Mouse (Mus musculus) CH12.LX (cell line): ENCODE measurements around the gene Tex12. TPM values are rescaled to one million over a fixed set of nuclear protein-coding genes. Genes with fewer than 3 reads are reported as not detected.

Source experiments
- DNase-seq: peaks from one replicate; pipeline ENCODE4 v3.0.0-alpha.2; 2013; ENCODE audit errors: extremely low read depth
- H3K27ac ChIP-seq: 2 replicates; pipeline ENCODE4 v1.5.1; 2012; ENCODE audit warnings: low read depth, mild to moderate bottlenecking, control low read depth, moderate library complexity; ENCODE audit not compliant: insufficient read depth
- H3K27me3 ChIP-seq: replicated peaks from 2 replicates; pipeline ENCODE3; 2012; ENCODE audit warnings: inconsistent platforms
- H3K36me3 ChIP-seq, 2 experiments: replicated peaks in 1 of 2; 2 replicates each; pipeline versions ENCODE3 to v1.6.1; 2012; ENCODE audit warnings: inconsistent platforms in 1 of 2, low read length in 1 of 2, mild to moderate bottlenecking in 1 of 2, mixed read lengths in 1 of 2, moderate library complexity in 1 of 2; ENCODE audit not compliant: control insufficient read depth in 1 of 2, insufficient read depth in 1 of 2
- H3K4me1 ChIP-seq, 2 experiments: 2 replicates each; pipeline ENCODE4 v1.6.1; 2012; ENCODE audit warnings: inconsistent platforms in 1 of 2, moderate library complexity in 1 of 2; ENCODE audit not compliant: insufficient read depth in 2 of 2, control insufficient read depth in 1 of 2
- H3K4me2 ChIP-seq: 2 replicates; pipeline ENCODE4 v1.6.1; 2012; ENCODE audit warnings: low read depth, mild to moderate bottlenecking, control low read depth; ENCODE audit not compliant: poor library complexity, insufficient read depth, severe bottlenecking
- H3K4me3 ChIP-seq, 3 experiments: fragments of 150-350 bp in 1 of 3; sonication (generic) in 1 of 3; replicated peaks in 1 of 3; 2 replicates each; pipeline versions ENCODE3 to v1.5.1; 2011 to 2012; ENCODE audit warnings: low read depth in 2 of 3, low read length in 2 of 3, mild to moderate bottlenecking in 2 of 3, moderate library complexity in 2 of 3, control low read depth in 1 of 3, improper control_type of control experiment in 1 of 3, inconsistent platforms in 1 of 3, mixed read lengths in 1 of 3; ENCODE audit not compliant: poor library complexity in 1 of 3
- H3K79me2 ChIP-seq: replicated peaks from 2 replicates; pipeline ENCODE4 v1.6.1; 2012; ENCODE audit warnings: mild to moderate bottlenecking, moderate library complexity; ENCODE audit not compliant: control insufficient read depth, poor library complexity, insufficient read depth, severe bottlenecking; ENCODE audit errors: extremely low read depth
- H3K9ac ChIP-seq: 2 replicates; pipeline ENCODE4 v1.6.1; 2012; ENCODE audit warnings: low read depth, mild to moderate bottlenecking, control low read depth, moderate library complexity; ENCODE audit not compliant: insufficient read depth
- H3K9me3 ChIP-seq: replicated peaks from 2 replicates; pipeline ENCODE3; 2012; ENCODE audit warnings: low read length, inconsistent platforms, mixed read lengths
- BHLHE40 ChIP-seq: IDR thresholded peaks from 2 replicates; pipeline ENCODE4 v1.6.1; 2011; ENCODE audit warnings: mild to moderate bottlenecking, low read depth, low read length, improper control_type of control experiment
- CHD1 ChIP-seq: IDR thresholded peaks from 2 replicates; pipeline ENCODE4 v1.6.1; 2012; ENCODE audit warnings: low read depth, low read length, improper control_type of control experiment, inconsistent platforms
- CHD2 ChIP-seq: IDR thresholded peaks from 2 replicates; pipeline ENCODE4 v1.6.1; 2011; ENCODE audit warnings: low read length, improper control_type of control experiment
- ELF1 ChIP-seq: IDR thresholded peaks from 2 replicates; pipeline ENCODE4 v1.6.1; 2014; ENCODE audit warnings: low read depth, mild to moderate bottlenecking, inconsistent platforms, low read length, improper control_type of control experiment
- EP300 ChIP-seq: IDR thresholded peaks from 2 replicates; pipeline ENCODE4 v1.6.1; 2011; ENCODE audit warnings: low read length, improper control_type of control experiment
- ETS1 ChIP-seq: conservative IDR thresholded peaks from 2 replicates; pipeline ENCODE4 v1.6.1; 2012; ENCODE audit warnings: low read depth, mild to moderate bottlenecking, inconsistent platforms, low read length, improper control_type of control experiment, moderate library complexity
- GABPA ChIP-seq: IDR thresholded peaks from 2 replicates; pipeline ENCODE4 v1.6.1; 2012; ENCODE audit warnings: low read depth, low read length, improper control_type of control experiment, inconsistent platforms; ENCODE audit not compliant: insufficient replicate concordance
- HCFC1 ChIP-seq: IDR thresholded peaks from 2 replicates; pipeline ENCODE4 v1.6.1; 2012; ENCODE audit warnings: low read depth, mild to moderate bottlenecking, inconsistent platforms, low read length, improper control_type of control experiment
- IRF4 ChIP-seq: IDR thresholded peaks from 2 replicates; pipeline ENCODE4 v1.6.1; 2014; ENCODE audit warnings: low read depth, mild to moderate bottlenecking, inconsistent platforms, low read length, improper control_type of control experiment
- JUN ChIP-seq: IDR thresholded peaks from 2 replicates; pipeline ENCODE4 v1.6.1; 2011; ENCODE audit warnings: low read depth, mild to moderate bottlenecking, low read length, improper control_type of control experiment, moderate library complexity; ENCODE audit not compliant: insufficient read depth
- JUND ChIP-seq: conservative IDR thresholded peaks from 2 replicates; pipeline ENCODE4 v1.6.1; 2011; ENCODE audit warnings: low read depth, low read length, improper control_type of control experiment
- KAT2A ChIP-seq: IDR thresholded peaks from 2 replicates; pipeline ENCODE4 v1.6.1; 2012; ENCODE audit warnings: low read length, improper control_type of control experiment, inconsistent platforms; ENCODE audit not compliant: insufficient replicate concordance
- MAFK ChIP-seq: IDR thresholded peaks from 2 replicates; pipeline ENCODE4 v1.6.1; 2011; ENCODE audit warnings: low read length, improper control_type of control experiment; ENCODE audit not compliant: insufficient replicate concordance
- MAX ChIP-seq: IDR thresholded peaks from 2 replicates; pipeline ENCODE4 v1.6.1; 2011; ENCODE audit warnings: low read length, improper control_type of control experiment
- MEF2A ChIP-seq: IDR thresholded peaks from 2 replicates; pipeline ENCODE4 v1.6.1; 2014; ENCODE audit warnings: low read depth, mild to moderate bottlenecking, inconsistent platforms, low read length, improper control_type of control experiment, borderline replicate concordance
- NRF1 ChIP-seq: IDR thresholded peaks from 2 replicates; pipeline ENCODE4 v1.6.1; 2014; ENCODE audit warnings: low read depth, mild to moderate bottlenecking, inconsistent platforms, low read length, improper control_type of control experiment, moderate library complexity
- PAX5 ChIP-seq: IDR thresholded peaks from 2 replicates; pipeline ENCODE4 v1.6.1; 2012; ENCODE audit warnings: low read length, inconsistent platforms, mixed read lengths
- POLR2A ChIP-seq: IDR thresholded peaks from 2 replicates; pipeline ENCODE4 v1.6.1; 2011; ENCODE audit warnings: low read depth, mild to moderate bottlenecking, improper control_type of control experiment, low read length
- RAD21 ChIP-seq: IDR thresholded peaks from 2 replicates; pipeline ENCODE4 v1.6.1; 2011; ENCODE audit warnings: low read depth, mild to moderate bottlenecking, low read length, improper control_type of control experiment, moderate library complexity
- RCOR1 ChIP-seq: conservative IDR thresholded peaks from 2 replicates; pipeline ENCODE4 v1.6.1; 2012; ENCODE audit warnings: low read depth, mild to moderate bottlenecking, inconsistent platforms, low read length, improper control_type of control experiment
- SIN3A ChIP-seq: IDR thresholded peaks from 2 replicates; pipeline ENCODE4 v1.6.1; 2012; ENCODE audit warnings: low read length, improper control_type of control experiment, inconsistent platforms
- TBP ChIP-seq: conservative IDR thresholded peaks from 2 replicates; pipeline ENCODE4 v1.6.1; 2011; ENCODE audit warnings: low read depth, low read length, improper control_type of control experiment
- TCF12 ChIP-seq: IDR thresholded peaks from 2 replicates; pipeline ENCODE4 v1.6.1; 2014; ENCODE audit warnings: low read depth, mild to moderate bottlenecking, inconsistent platforms, low read length, improper control_type of control experiment
- UBTF ChIP-seq: IDR thresholded peaks from 2 replicates; pipeline ENCODE4 v1.6.1; 2012; ENCODE audit warnings: low read depth, mild to moderate bottlenecking, inconsistent platforms, low read length, improper control_type of control experiment, moderate library complexity
- ZNF384 ChIP-seq: IDR thresholded peaks from 2 replicates; pipeline ENCODE4 v1.6.1; 2012; ENCODE audit warnings: low read depth, low read length, improper control_type of control experiment, inconsistent platforms
- dilution Hi-C: fragments of 300-500 bp; cut with MboI; formaldehyde crosslinking; loops from 2 replicates; pipeline ENCODE4 v1.14.3; 2020; ENCODE audit warnings: low sequenced_read_pairs; ENCODE audit not compliant: extremely low pct_unique_long_range_greater_than_20kb, extremely low pct_ligation_motif_present
- in situ Hi-C: fragments of 300-500 bp; cut with MboI; formaldehyde crosslinking; loops from 3 replicates; pipeline ENCODE4 v1.14.3; 2019; ENCODE audit warnings: low sequenced_read_pairs, low pct_ligation_motif_present, low pct_unique_long_range_greater_than_20kb, mixed read lengths
- polyA plus RNA-seq: library from polyadenylated mRNA; unstranded; fragments of >175 nt; gene quantifications from 2 replicates; pipeline ENCODE4 v1.2.1, GENCODE M21; 2012; ENCODE audit warnings: low read depth; ENCODE audit not compliant: insufficient read length
- total RNA-seq, 2 experiments: library from RNA; depleted of rRNA; stranded (reverse); fragments of 300-350 nt in 1 of 2; fragments of >200 nt in 1 of 2; gene quantifications; 2 replicates each; pipeline ENCODE4 v1.2.3; 2012 to 2014

Tex12 gene
- total and polyA plus RNA-seq, 3 experiments, result not detected

DNA sequence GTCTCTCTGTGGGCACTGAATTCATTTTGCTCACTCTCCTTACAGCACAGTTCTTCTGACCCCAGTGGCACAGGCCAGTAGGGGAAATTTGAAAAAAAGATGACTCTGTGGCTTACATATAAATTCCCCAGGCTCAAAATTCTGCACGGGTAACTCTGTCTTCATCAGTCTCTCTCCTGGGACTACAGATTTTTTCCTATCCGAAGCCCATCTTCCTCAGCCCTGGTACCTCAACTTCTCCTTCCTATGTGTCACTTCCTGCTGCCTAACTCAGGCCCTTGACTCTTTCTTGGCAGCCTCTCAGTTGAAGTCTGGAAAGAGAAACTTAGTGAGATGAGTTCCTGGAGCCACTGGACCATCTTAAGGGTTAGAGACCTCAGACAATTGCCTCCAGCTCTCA is 7.6 kb downstream of the Tex12 start:
- 0 out of 2 replicates have a peak, but pooled peaks cover 2% of the 10 kb centered on the region for H3K79me2 ChIP-seq
- no peaks in the 10 kb centered on the region for H3K9me3 ChIP-seq
- H3K4me1 ChIP-seq, result peaks cover 24 to 45% of the 10 kb centered on the region in 2 experiments
- DNase-seq, result peak; percentile 84
- H3K4me3 ChIP-seq, result no peak overlapping the region
- H3K27me3 ChIP-seq, result peaks cover 3% of the 10 kb centered on the region
- peak overlapping the region; percentile 54 for H3K27ac ChIP-seq
- in situ Hi-C loops, result no loop called here
- H3K4me2 ChIP-seq, result peak overlapping the region; percentile 94
- peak overlapping the region; percentile 39 for H3K9ac ChIP-seq
- dilution Hi-C loops, result no loop called here
- TF ChIP-seq NRF1 (no peak), MEF2A (peak; percentile 69), POLR2A (peak; percentile 34; the same call in 1 of the 2 replicates), JUND (peak; percentile 42; the same call in 1 of the 2 replicates), RCOR1 (peak; percentile 40; the same call in 1 of the 2 replicates), IRF4 (peak; percentile 64), TBP (no peak), GABPA (no peak), ETS1 (peak; percentile 91), ZNF384 (peak; percentile 85), JUN (0 out of 2 replicates have a peak, but pooled peaks have one; percentile 25), PAX5 (no peak), UBTF (no peak), HCFC1 (no peak), RAD21 (no peak), CHD2 (no peak), BHLHE40 (peak; percentile 97), KAT2A (0 out of 2 replicates have a peak, but pooled peaks have one; percentile 48), MAX (no peak), SIN3A (peak; percentile 36; the same call in 1 of the 2 replicates), TCF12 (0 out of 2 replicates have a peak, but pooled peaks have one; percentile 40), CHD1 (no peak), MAFK (peak; percentile 81; the same call in 1 of the 2 replicates), ELF1 (peak; percentile 60; the same call in 1 of the 2 replicates), EP300 (peak; percentile 81)
- H3K36me3 ChIP-seq, result no peaks in the 10 kb centered on the region
